Mouse (Mus musculus): ENCODE measurements at regions not wholly inside any gene's neighbourhood (a gene's known extent, or its start where the extent isn't known, plus 50 kb on each side); places are given as distances from the start of the nearest gene placed in this dataset.

DNA sequence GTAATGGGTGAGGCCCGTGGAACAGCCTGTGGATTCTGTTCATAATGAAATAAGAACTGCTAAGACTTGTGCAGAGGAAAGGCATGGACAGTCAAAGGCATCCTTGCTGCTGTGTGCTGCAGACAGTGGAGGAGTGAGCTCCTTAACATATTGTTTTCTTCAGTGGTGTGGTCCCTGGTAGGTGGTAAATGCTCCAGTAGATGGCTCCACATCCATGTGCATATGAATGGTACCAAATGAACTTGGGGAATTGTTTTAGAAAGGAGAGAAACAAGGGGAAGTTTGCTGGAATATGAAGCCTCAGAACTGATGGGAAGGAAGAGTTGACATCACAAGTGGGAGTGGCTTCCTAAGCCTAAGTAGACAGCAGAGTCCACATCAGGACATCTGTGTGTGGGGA lies 108.1 kb upstream of the Nmur2 start:
- no peak for TF ChIP-seq CTCF (IDR thresholded peaks at IDR 0.05; ENCODE audit: insufficient read depth, low read depth, low read length)
- TF ChIP-seq POLR2A (IDR thresholded peaks at IDR 0.05; ENCODE audit: insufficient read depth, low read depth, low read length): no peak

Data from olfactory bulb, adult 2 months (tissue).